Mouse (Mus musculus) MEL-GATA-1-ER (cell line): ENCODE data around the gene St14.

Source experiments
- DNase-seq: peaks from one replicate; pipeline ENCODE4 v3.0.0-alpha.2; 2012; ENCODE audit warnings: low read depth; ENCODE audit errors: extremely low read depth

St14 gene

DNA sequence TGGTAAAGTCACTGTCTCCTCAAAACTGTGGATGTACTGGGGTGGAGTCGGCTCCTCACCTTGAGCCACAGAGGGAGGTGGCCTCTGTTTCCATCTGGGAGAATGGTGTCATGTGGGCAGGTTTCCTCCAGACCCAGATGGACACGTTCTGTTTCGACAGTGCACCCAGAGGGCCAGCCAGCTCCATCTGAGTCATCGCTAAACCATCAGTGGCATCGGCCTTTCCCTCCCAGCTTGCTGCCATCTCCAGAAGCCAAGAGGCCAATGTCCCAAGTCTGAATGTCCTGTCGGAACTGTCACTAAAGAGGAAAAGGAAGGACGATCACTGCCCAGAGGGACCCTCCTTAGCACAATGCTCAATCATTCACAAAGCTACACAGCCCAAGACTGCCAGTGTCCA, 5.6 kb downstream of the St14 start:
- DNase-seq, result no peak

- DNase-seq, result no peak
These were observed 9.1 kb downstream of the St14 start for GRCm38 (mm10) chr9:31122464-31123030.

GRCm38 (mm10) chr9:31120533-31120915, 11.1 kb downstream of the St14 start:
- no peak for DNase-seq

- no peak for DNase-seq
These were observed 11.6 kb downstream of the St14 start for GRCm38 (mm10) chr9:31119882-31120532.

DNA sequence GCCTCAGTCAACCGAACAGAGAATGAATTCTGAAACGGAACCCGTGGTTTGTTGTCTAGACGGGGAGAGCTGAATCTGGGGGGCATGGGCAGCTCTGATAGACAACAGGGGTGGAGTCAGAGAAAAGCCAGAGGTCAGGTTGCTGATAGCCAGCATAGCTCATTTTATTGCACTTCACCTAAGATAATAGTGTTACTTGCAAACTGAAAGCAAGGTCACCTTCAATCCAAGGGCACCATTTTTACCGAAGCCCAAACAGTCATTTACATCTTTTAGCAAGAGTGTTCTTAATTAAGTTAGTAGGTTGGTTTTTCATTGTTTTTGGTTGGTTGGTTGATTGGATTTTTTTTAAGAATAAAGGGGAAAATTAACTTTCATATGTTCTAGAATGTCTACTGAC, 12.2 kb downstream of the St14 start:
- DNase-seq, result no peak

GRCm38 (mm10) chr9:31118520-31119298, 12.9 kb downstream of the St14 start:
- peak; percentile 29 for DNase-seq

DNA sequence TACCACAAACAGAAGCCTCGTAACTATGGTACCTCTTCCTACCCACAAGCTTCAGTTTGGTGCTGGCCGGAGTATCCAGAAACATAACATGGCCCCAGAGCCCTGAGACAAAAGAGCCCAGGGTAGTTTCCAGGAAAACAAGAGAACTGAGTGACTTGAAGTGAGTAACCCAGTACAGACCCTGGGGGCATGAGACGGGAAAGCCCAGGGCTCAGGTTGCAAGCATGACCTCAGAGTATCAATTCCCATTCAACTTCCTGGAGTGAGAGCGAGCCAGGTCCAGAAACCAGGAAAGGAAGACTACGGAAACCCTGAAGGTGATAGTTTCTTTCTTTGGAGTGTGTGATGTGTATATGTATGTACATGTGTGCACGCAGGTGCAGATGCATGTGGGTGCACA, 14.2 kb downstream of the St14 start:
- DNase-seq, result no peak

GRCm38 (mm10) chr9:31117088-31117487, 14.6 kb downstream of the St14 start:
- no peak for DNase-seq

DNA sequence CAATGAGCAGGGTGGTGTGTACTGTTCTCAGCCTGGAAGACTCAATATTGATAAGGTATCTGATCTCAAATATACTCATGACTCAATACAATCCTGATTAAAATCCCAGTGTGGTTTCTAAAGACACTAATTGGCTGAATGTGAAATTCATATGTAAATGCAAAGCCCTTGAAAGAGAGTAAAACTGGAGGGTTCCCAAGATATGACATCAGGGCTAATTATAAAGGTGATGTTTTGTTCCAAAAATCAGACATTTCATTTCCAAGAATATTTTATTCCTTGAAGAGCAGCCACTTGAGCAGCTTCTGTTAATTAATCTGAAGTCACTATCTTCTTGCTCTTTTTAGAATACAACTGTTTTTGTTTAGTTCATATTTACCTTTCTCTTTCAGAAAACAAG, 16.1 kb downstream of the St14 start:
- DNase-seq, result no peak

DNA sequence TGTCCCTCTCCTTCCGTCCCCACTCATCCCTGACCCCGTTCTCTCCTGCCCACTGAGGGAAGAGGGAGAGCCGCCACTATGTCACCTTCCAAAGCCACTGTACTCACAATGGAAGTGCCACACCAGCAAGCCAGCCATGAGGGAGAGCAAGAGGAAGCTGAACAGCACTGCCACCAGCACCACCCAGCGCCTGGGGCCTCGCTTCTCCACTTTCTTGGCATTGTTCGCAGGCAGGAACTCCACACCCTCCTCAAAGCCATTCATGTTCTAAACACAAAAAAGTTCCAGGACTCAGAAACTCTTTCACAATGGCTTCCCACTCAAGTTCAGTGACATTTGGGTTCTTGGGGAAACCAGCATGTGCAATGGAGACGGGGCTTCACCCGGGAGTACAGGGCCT, 23.2 kb downstream of the St14 start:
- DNase-seq, result no peak

- DNase-seq, result no peak
These were observed 33.5 kb downstream of the St14 start for GRCm38 (mm10) chr9:31098118-31098517.

DNA sequence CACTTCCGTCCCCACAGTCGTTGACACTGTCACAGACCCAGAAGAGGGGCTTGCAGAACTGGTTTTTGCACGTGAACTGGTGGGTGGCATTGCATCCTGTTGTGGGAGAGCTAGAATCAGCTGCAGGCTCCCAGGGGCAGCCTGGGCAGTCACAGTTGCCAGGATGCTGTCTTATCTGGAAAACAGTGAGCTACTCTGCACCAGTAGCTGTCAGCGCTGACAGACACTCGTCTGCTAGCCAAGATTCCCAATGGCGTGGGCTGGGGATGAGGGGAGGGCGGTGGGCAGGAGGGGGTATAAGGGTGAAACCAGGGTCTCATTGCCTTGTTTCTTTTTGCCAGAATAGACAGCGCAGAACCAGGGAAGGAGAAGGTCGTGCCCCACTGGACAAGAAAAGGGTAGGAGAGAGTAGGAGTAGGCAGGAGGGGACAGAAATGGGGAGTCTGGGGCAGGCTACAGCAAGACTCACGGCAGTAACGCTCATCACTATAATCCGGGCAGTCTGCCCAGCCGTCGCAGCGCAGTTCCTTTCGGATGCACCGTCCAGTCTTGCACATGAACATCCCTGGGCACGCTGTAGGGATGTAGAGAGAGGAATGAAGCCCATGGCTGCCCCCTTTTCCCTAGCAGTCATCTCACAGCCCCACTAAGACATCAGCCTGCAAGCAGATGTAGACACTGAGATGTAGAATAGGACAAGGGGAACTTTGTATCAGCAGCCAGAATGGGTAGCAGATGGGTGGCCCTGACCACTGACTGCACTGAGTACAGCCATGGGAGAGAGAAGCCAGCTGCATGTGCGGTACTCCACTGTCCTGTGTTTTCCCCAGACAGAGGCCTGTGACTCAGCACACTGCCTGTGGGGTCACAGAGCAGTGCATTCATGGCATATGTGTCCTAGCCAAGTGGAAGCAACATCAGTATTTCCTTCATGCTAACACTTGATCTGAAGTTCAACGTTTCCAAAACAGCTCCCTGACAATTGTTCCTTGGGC, 34.3 kb downstream of the St14 start:
- DNase-seq, result no peak

DNA sequence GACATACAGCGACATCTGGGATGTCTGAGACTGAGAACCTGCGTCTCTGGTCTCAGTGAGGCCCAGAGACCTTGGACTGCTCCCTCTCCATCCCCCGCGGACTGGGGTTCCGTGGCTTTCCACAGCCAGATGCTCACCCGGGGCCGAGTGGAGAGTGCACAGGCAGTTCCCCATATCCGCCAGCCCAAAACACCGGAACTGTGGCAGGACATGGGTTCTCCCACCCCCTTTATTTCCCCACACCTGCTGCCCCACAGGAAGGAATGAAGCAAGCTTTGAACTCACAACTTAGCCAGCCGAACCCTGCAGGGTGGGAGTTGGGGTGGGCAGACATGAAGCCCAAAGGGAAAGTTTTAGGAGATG, 38.8 kb downstream of the St14 start:
- no peak for DNase-seq

DNA sequence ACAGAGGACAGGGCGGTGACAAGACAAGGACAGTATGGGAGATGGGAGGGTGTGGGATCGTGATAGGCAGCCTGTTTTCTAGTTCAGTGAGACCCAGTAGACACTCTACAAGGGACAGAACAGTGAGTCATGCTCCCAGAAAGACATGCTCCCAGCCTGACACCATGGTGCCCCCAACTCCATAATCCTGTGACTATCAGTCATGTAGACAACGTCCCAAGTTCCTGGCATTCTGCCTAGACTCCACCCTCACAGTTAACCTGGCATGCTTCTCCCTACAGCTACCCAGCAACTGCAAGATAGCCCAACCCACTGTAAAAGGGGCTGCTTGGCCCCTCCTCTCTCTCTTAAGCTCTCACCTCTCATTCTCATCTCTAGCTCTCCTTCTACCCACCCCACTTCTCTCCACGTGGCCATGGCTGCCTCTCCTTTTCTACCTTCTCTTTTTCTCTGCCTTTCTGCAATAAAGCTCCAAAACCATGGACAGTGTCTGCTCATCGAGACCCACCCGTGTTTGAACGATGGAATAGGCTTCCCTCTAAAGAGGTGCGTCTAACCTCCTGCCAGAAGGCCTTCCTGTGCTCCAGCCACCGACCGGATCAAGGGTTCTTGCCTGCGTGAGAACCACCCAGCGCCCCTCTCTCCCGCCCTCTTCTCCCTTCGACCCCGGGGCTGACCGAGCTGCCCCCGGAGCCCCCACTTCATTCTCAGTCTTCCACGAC, 39.4 kb downstream of the St14 start:
- DNase-seq, result no peak

GRCm38 (mm10) chr9:31091162-31091581, 40.5 kb downstream of the St14 start:
- no peak for DNase-seq

DNA sequence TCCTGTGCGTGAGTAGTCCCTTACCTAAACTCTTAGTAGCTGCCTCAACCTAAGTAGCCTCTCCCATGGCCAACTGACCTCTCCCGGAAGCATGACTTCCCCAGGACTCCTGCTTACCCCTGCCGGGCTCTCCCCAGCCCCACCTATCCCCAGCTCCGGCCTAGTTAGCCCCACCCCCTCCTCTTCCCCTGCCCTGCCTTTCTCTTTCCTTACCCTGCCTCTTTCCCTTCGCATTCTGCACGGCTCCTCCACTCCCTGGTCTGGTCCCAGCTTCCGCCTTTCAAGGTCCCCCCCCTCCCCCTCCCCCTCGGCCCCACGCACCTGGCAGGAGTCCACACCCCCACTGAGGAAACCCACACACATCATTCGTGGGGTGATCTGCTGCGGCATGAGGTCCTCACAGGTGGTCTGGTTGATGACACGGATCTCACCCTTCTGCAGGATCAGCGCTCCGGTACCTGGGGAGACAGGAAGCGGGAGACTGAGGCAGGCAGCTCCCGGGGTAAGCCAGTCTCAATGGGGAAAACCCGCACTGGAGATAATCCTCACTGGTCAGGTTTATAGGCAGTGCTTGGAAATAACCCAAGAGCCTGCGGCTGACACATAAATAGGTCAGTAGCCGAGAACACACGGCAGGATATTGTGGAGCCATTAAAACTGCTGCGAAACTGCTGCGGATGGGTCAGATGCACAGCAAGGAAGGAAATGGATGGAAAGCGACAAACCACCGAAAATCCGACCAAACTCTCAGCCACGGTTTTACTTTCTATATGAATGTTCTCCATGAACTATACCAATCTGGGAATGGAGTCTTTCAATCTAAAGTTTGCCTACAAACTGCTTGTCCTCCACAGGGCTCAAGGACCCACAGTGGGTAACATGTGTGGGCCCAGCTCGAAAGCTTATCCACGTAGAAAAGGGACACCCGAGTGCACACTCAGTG, 41.3 kb downstream of the St14 start:
- DNase-seq, result no peak

GRCm38 (mm10) chr9:31089541-31089940, 42.1 kb downstream of the St14 start:
- DNase-seq, result no peak

DNA sequence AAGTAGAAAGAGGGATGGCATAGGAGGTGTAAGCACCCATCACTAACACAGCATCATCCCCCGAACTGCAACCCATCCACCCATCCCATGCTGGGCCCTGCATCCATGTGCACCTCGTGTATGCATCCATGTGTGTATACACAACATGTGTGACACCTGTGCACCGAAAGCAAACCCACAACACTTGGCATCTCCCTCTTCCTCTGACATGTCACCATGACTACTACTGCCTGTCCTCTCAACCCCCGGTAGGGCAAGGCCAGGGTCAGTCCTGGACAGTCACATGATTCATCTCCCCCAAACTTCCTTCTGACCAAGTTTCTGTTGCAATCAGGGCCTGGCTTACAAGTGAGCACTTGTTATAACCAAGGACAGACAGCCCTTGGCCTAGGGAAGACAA, 42.8 kb downstream of the St14 start:
- no peak for DNase-seq

DNA sequence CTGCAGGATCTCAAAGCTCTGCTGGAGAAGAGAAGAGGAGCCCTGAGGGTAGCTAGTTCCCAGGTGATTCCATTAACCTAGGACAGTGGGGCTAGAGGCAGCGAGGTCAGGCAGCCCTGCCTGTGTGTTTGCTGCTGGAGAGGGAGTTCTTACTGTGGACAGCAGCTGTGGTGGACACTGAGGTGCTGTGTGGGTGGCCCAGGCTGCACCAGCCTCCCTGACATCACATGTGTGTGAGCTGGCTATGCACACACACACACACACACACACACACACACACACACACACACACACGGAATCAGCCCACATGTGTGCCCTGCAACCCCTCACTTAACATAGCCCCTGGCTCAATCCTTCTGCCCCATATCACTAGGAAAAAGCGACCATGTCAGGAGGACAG, 43.5 kb downstream of the St14 start:
- no peak for DNase-seq

GRCm38 (mm10) chr9:31087466-31087865, 44.2 kb downstream of the St14 start:
- no peak for DNase-seq
